Mouse (Mus musculus): ENCODE measurements around the gene Med12l. TPM values are rescaled to one million over a fixed set of nuclear protein-coding genes. Genes with fewer than 3 reads are reported as not detected.
A peak's percentile ranks its signal among the peaks of the same experiment; 100 is the strongest.
"Not testable (repeated sequence)": the region's sequence is repeated elsewhere in the genome, so short reads cannot be mapped to it uniquely, and the experiment has no call there.

Gene Med12l
- total RNA-seq, 1 experiment from 2014 or later = 0.86 TPM

GRCm38 (mm10) chr3:59129547-59129946 is 123.9 kb downstream of the Med12l start:
- ATAC-seq (replicated peaks; ENCODE audit: insufficient number of reproducible peaks, low FRiP score, low TSS enrichment, poor library complexity, severe bottlenecking) = no peak

GRCm38 (mm10) chr3:59130431-59130830 is 124.8 kb downstream of the Med12l start:
- 0 out of 2 replicates have a peak, but pooled peaks have one; percentile 40 for ATAC-seq (replicated peaks; ENCODE audit: insufficient number of reproducible peaks, low FRiP score, low TSS enrichment, poor library complexity, severe bottlenecking)

- ATAC-seq (replicated peaks; ENCODE audit: insufficient number of reproducible peaks, low FRiP score, low TSS enrichment, poor library complexity, severe bottlenecking) = no peak
Observed at GRCm38 (mm10) chr3:59131081-59131480, 125.5 kb downstream of the Med12l start.

DNA sequence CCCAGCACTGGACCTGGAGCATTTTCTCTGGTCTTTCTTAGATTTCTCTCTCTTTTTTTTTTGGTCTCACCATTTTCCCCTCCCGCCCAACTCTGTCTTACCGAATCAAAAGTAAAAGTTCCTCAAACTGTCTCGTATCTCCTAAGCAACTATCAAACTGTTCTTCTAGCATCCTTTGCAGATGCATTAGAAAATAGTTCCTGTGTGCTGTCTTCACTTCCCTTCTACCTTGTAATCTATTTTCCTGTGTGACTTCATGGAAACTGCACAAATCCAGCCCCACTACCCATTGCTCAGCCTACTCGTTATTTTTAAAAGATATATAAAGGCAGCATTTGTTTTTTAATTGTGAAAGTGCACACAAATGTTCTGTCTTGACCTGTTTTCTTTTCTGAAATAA is 126.3 kb downstream of the Med12l start:
- ATAC-seq (replicated peaks; ENCODE audit: insufficient number of reproducible peaks, low FRiP score, low TSS enrichment, poor library complexity, severe bottlenecking) = no peak

DNA sequence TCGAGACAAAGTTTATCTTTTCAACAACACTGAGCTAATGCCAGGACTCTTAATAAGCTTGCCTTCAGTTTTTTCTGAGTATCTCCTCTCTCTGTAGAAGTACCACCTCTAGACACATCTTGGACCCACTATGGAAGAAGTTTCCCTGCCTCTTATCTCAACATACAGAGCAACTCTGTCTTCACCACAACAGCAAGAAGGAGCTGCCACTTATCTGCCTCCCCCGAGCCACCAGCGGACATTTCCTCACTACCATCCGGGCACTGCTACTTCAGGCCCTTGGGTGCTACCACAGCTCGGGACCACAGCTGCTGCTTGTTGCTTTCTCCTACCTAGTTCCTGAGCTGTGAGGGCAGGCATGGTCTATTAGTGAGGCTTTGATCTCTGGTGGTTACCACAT is 127.6 kb downstream of the Med12l start:
- ATAC-seq (replicated peaks; ENCODE audit: insufficient number of reproducible peaks, low FRiP score, low TSS enrichment, poor library complexity, severe bottlenecking) = no peak

DNA sequence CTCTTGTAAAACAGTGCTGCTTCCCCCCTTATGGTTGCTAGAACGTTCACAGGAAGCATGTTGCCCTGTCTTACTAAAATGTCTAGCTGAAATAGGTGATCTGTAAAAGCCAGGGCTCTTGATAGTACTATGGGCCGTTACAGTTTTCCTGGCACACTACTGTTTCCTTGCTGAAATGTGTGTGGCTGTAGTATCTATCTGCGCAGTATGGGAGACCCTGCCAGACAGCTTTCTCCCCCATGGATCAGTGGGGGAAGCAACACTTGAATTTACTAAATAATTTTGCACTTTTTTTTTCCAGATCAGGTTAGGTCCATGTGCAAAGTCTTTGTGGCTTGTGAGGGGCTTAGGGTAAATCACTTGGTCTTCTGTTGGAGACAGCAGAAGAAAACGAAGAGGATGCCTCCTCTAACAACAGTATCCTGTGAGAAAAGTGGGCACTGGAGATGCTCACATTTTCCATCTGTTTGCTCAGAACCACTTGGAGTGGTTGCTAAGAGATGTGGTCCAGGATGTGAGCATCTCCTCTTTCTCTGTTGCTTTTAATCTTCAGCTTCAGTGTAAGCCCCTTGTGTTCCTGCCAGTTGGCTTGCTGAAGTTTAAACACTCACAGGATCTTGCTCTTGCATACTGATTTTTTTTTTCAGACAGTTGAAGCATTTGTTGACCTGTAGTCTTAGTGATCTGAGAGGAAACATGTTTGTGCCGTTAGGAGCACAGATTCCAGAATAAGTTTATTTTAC is 130.5 kb downstream of the Med12l start:
- no peak for ATAC-seq (replicated peaks; ENCODE audit: insufficient number of reproducible peaks, low FRiP score, low TSS enrichment, poor library complexity, severe bottlenecking)

GRCm38 (mm10) chr3:59138946-59139468 is 133.4 kb downstream of the Med12l start:
- ATAC-seq (replicated peaks; ENCODE audit: insufficient number of reproducible peaks, low FRiP score, low TSS enrichment, poor library complexity, severe bottlenecking) = no peak

- no peak for ATAC-seq (replicated peaks; ENCODE audit: insufficient number of reproducible peaks, low FRiP score, low TSS enrichment, poor library complexity, severe bottlenecking)
Observed at GRCm38 (mm10) chr3:59139651-59140051, 134.0 kb downstream of the Med12l start.

DNA sequence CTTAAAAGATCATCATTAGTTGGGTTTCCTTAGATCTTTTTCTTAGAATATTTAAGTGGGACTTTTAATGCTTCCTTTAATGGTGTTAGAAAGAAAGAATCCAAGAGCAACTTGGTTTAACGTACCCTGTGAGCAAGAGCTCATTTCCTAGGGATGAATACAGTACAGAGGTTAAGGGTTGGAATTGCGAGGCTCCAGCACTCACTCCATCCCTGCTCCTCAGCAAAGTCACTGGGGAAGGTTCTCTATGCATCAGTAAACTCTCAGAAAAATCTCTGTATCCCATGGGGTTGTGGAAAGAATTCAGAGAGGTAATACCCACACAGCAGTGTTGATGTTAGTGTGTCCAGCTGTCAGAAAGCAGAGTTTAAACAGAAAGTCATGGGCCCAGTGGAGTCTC is 134.5 kb downstream of the Med12l start:
- no peak for ATAC-seq (replicated peaks; ENCODE audit: insufficient number of reproducible peaks, low FRiP score, low TSS enrichment, poor library complexity, severe bottlenecking)

- ATAC-seq (replicated peaks; ENCODE audit: insufficient number of reproducible peaks, low FRiP score, low TSS enrichment, poor library complexity, severe bottlenecking) = not testable (repeated sequence)
Observed at GRCm38 (mm10) chr3:59140941-59141340, 135.3 kb downstream of the Med12l start.

DNA sequence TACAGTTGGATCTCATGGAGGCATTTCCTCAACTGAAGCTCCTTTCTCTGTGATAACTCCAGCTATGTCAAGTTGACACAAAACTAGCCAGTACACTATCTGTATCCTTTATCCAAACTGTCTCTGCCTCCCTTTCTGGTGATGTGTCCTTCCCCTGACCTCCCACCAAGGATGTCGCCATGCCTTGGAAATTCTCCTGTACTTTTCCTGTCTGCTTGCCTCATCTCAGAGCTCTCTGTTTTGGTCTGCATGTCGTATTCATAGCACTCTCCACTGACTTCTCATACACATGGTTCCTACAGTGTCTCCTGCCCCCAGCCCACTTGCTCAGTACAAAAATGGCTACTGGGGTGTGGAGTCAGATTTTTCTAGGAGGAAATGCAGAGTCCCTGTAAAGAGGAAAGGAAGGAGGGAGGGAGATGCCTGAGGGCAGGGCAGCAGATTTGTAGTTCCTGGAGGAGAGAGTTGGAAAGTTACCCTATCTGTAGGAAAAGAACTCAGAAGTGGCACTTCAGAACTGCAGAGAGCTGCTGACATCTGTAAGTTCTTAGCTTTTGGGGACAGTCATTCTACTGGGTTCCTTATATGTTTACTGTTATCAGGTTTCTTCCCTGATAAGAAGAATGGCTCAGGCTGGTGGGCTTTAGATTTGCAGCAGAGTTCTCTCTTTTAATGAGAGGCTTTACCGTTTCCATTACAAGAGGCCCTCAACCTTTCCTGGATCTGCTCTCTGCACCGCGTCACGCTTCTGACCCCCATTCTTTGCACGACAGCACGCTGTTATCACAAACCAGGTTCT is 136.1 kb downstream of the Med12l start:
- ATAC-seq (replicated peaks; ENCODE audit: insufficient number of reproducible peaks, low FRiP score, low TSS enrichment, poor library complexity, severe bottlenecking) = no peak

DNA sequence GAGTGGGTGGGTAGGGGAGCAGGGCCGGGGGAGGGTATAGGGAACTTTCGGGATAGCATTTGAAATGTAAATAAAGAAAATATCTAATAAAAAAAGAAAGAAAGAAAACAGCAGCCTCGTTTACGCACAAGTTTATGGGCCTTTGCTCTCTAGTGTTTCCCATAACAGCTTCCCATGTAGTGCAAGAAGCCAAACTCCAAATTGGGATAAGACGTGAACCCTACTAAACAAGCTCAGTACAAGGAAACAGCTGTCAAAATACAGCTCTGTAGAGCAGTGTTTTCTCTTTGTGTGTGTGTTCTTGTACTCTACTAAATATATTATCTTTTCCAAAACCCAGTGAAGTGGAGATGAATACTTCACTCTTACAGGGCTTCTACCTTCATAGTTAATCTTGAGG is 139.6 kb downstream of the Med12l start:
- no peak for ATAC-seq (replicated peaks; ENCODE audit: insufficient number of reproducible peaks, low FRiP score, low TSS enrichment, poor library complexity, severe bottlenecking)

- no peak for ATAC-seq (replicated peaks; ENCODE audit: insufficient number of reproducible peaks, low FRiP score, low TSS enrichment, poor library complexity, severe bottlenecking)
Observed at GRCm38 (mm10) chr3:59149646-59150045, 144.0 kb downstream of the Med12l start.

GRCm38 (mm10) chr3:59150624-59151023 is 145.0 kb downstream of the Med12l start:
- ATAC-seq (replicated peaks; ENCODE audit: insufficient number of reproducible peaks, low FRiP score, low TSS enrichment, poor library complexity, severe bottlenecking) = no peak

DNA sequence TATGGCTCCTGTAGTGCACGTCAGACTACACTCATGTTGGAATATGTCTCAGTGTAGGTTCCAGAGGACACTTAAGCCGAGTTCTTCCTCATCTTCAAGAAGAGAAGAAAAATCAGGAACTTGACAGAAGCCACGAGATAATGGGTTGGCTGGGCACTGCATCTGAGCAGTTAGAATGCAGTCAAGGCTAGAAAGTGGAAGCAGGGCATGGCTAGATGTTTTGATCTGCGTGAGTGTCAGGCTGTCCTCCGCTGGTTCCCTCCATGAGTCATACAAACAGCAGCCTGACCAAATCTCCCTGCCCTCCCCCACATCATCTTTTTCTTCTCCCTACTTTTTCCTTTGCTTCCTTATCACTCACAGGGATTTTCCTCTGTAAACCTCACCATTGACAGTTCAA is 147.8 kb downstream of the Med12l start, which contains the start of gene P2ry14:
P2ry14 (minus strand) TSS at position 195 of the 400 bp plus-strand sequence.
- ATAC-seq (replicated peaks; ENCODE audit: insufficient number of reproducible peaks, low FRiP score, low TSS enrichment, poor library complexity, severe bottlenecking) = peak; percentile 83

DNA sequence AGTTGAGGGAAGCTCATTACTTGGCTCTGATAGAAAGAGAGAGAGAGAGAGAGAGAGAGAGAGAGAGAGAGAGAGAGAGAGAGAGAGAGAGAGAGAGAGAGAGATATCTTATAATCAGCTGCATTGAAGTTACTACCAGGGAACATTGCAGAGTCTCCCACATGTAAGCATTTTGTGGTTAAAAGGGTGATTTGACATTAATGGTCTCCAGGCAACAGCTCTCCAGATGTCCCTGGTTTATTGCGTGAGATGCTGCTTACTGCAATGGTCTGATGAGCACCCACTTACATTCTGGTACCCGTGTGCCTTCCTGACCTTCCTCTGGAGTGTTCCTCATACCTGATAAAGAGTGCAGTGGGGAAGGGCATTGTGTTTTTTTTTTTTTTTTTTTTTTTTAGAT is 149.3 kb downstream of the Med12l start:
- no peak for ATAC-seq (replicated peaks; ENCODE audit: insufficient number of reproducible peaks, low FRiP score, low TSS enrichment, poor library complexity, severe bottlenecking)

DNA sequence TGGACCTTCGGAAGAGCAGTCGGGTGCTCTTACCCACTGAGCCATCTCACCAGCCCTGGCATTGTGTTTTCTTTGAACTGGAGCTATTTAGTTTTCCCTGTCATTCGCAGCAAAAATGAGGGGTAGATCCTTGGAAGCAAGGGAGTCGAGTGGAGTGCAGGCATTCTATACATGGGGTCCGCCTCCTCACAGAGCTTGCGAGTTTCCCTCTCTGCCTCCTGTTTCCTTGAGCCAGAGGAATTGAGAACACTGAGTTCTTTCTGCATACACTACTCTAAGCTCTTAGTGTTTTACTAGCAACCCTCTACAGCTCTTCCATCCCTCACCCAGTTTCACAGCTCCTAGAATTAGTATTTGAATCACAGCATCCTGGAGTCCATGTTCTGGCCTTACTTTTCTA is 149.8 kb downstream of the Med12l start:
- ATAC-seq (replicated peaks; ENCODE audit: insufficient number of reproducible peaks, low FRiP score, low TSS enrichment, poor library complexity, severe bottlenecking) = no peak

GRCm38 (mm10) chr3:59157048-59157447 is 151.4 kb downstream of the Med12l start:
- no peak for ATAC-seq (replicated peaks; ENCODE audit: insufficient number of reproducible peaks, low FRiP score, low TSS enrichment, poor library complexity, severe bottlenecking)

- ATAC-seq (replicated peaks; ENCODE audit: insufficient number of reproducible peaks, low FRiP score, low TSS enrichment, poor library complexity, severe bottlenecking) = no peak
Observed at GRCm38 (mm10) chr3:59160465-59160864, 154.8 kb downstream of the Med12l start.

Data from monocyte, adult 5-6 weeks (primary cell).